Mouse (Mus musculus) brown adipose tissue, adult 24 weeks (tissue): Measurements from ENCODE around the gene Snu13. TPM values are rescaled to one million over a fixed set of nuclear protein-coding genes. Genes with fewer than 3 reads are reported as not detected.

ENCODE experiments used
- H3K27ac ChIP-seq: fragments of 200-500 bp; replicated peaks from 2 replicates; pipeline ENCODE4 v1.5.1; 2012; ENCODE audit warnings: low read depth, mild to moderate bottlenecking, low read length
- H3K4me1 ChIP-seq: fragments of 200-500 bp; 2 replicates; pipeline ENCODE4 v1.6.1; 2012; ENCODE audit warnings: low read length, mixed read lengths; ENCODE audit not compliant: control insufficient read depth, insufficient read depth, insufficient read length
- H3K4me3 ChIP-seq: fragments of 200-500 bp; 2 replicates; pipeline ENCODE4 v1.5.1; 2012; ENCODE audit warnings: low read depth, mild to moderate bottlenecking, low read length, moderate library complexity; ENCODE audit not compliant: insufficient read depth
- polyA plus RNA-seq: library from polyadenylated mRNA; stranded (reverse); fragments of >200 nt; gene quantifications from 2 replicates; pipeline ENCODE4 v1.2.4, GENCODE M21; 2012; ENCODE audit not compliant: missing spikeins, insufficient read depth, insufficient read length

Snu13 gene
- polyA plus RNA-seq, 1 experiment, result 88.5 TPM

DNA sequence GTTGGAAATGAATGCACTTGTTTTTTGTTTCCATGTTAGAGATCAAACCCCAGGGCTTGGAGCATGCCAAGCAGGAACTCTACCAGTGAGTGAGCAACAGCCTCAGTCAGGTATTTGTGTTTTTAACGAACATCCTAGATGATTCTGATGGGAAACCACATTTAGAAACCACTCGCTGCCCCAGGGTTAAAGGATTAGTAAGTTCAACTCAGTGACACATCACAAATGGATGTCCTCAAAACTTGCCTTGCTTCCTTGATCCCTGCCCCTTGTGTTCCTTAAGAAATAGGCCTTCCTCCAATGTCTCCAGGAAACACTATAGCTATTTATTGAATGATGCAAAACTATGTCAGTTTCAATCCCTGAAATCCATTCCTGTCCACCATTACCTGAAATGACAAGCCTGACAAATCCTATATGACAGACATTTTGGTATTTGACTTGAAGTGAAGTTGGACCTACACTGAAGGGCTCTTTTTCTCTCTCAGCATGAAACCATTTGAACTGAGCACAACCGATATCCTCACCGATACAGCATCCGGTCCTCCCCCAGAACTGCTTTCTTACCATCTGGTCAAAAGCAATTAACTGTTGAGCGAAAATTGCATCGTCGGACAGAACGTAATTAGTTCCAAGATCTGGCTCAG lies 32.5 kb downstream of the Snu13 start:
- H3K27ac ChIP-seq, result no peak overlapping the region; the same call in 1 of the 2 replicates
- no peaks in the 10 kb centered on the region; the same call in 1 of the 2 replicates for H3K4me1 ChIP-seq
- peak overlapping the region; percentile 77 for H3K4me3 ChIP-seq

- Histone ChIP-seq H3K27ac (no peak overlapping the region), H3K4me1 (no peaks in the 10 kb centered on the region; the same call in 1 of the 2 replicates), H3K4me3 (no peak overlapping the region)
Observed at GRCm38 (mm10) chr15:82011947-82012346, 35.5 kb downstream of the Snu13 start.

- no peak overlapping the region for H3K27ac ChIP-seq
- H3K4me1 ChIP-seq, result no peaks in the 10 kb centered on the region
- no peak overlapping the region for H3K4me3 ChIP-seq
Observed at GRCm38 (mm10) chr15:82004257-82004656, 43.1 kb downstream of the Snu13 start.

DNA sequence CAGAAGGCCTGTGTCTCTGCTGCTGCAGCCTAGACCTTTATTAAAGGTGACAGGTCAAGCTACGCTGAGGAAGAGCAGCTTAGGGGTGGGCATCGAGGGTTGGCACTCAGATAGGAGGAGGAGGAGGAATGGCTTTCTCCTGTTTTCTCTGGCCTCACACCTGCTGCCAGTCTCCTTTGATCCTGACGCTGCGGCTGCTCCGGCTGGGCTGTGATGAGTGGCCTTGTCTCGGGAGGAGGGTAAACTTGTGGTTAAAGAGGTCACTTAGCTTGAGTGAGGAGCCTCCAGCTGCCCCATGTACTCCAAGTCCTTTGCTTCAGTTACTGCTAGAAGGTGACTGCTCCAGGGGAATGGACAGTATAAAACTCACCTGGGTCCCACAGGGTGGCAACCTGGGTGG lies 53.4 kb downstream of the Snu13 start:
- no peak overlapping the region for H3K4me3 ChIP-seq
- H3K27ac ChIP-seq, result no peak overlapping the region
- peaks cover 16% of the 10 kb centered on the region for H3K4me1 ChIP-seq

GRCm38 (mm10) chr15:81990549-81990948 lies 56.8 kb downstream of the Snu13 start:
- peaks cover 8% of the 10 kb centered on the region for H3K4me1 ChIP-seq
- peak overlapping the region; percentile 71 for H3K27ac ChIP-seq
- H3K4me3 ChIP-seq, result peak overlapping the region; percentile 2

Other genes with a start within 250 kb of the Snu13 start
- 33.0 and 53.3 TPM in 2 replicates for gene Tef, start 245.2 kb downstream of the Snu13 start, polyA plus RNA-seq
- gene Tob2, start 188.8 kb downstream of the Snu13 start, polyA plus RNA-seq, result 79.0 and 87.4 TPM in 2 replicates
- 42.4 and 46.3 TPM in 2 replicates for gene Phf5a, start 175.7 kb downstream of the Snu13 start, polyA plus RNA-seq
- gene Aco2, start 175.3 kb downstream of the Snu13 start, polyA plus RNA-seq, result 3,633 and 4,102 TPM in 2 replicates
- 2.8 and 13.2 TPM in 2 replicates for gene Polr3h, start 121.4 kb downstream of the Snu13 start, polyA plus RNA-seq
- not detected in 2 replicates for gene Csdc2, start 110.8 kb downstream of the Snu13 start, polyA plus RNA-seq
- gene Pmm1, start 86.7 kb downstream of the Snu13 start, polyA plus RNA-seq, result 86.8 and 130 TPM in 2 replicates
- gene 1700029P11Rik, start 67.1 kb downstream of the Snu13 start, polyA plus RNA-seq, result not detected in 2 replicates
- 119 and 145 TPM in 2 replicates for gene Xrcc6, start 59.8 kb downstream of the Snu13 start, polyA plus RNA-seq
- gene Desi1, start 13.7 kb downstream of the Snu13 start, polyA plus RNA-seq, result 5.1 and 9.2 TPM in 2 replicates
- not detected in 2 replicates for gene 4930407I10Rik, start 11.6 kb upstream of the Snu13 start, polyA plus RNA-seq
- gene Mei1, start 22.4 kb upstream of the Snu13 start, polyA plus RNA-seq, result not detected in 2 replicates
- 3.6 and 4.3 TPM in 2 replicates for gene Ccdc134, start 80.3 kb upstream of the Snu13 start, polyA plus RNA-seq
- gene Srebf2, start 99.6 kb upstream of the Snu13 start, polyA plus RNA-seq, result 24.3 and 25.3 TPM in 2 replicates
- gene Shisa8, start 165.2 kb upstream of the Snu13 start, polyA plus RNA-seq, result not detected in 2 replicates
- not detected in 2 replicates for gene Tnfrsf13c, start 176.8 kb upstream of the Snu13 start, polyA plus RNA-seq
- not detected in 2 replicates for gene Cenpm, start 197.2 kb upstream of the Snu13 start, polyA plus RNA-seq
- not detected in 2 replicates for gene 1500009C09Rik, start 204.8 kb upstream of the Snu13 start, polyA plus RNA-seq
- gene Sept3, start 227.3 kb upstream of the Snu13 start, polyA plus RNA-seq, result 0.28 TPM in 1 of 2 replicates, not detected in the other